Mouse (Mus musculus) thymus, adult 2 months (tissue): ENCODE measurements around the gene Slc22a14.

Experiments
- CTCF ChIP-seq: fragments of 200-500 bp; IDR thresholded peaks from 2 replicates; pipeline ENCODE4 v1.5.1; 2012; ENCODE audit warnings: mild to moderate bottlenecking, control low read depth, low read length, moderate library complexity, borderline replicate concordance; ENCODE audit not compliant: control insufficient read depth, poor library complexity, insufficient read depth; ENCODE audit errors: extremely low read depth
- POLR2A ChIP-seq: fragments of 200-500 bp; IDR thresholded peaks from 2 replicates; pipeline ENCODE4 v1.6.1; 2012; ENCODE audit warnings: mild to moderate bottlenecking, low read length, control low read depth, moderate library complexity; ENCODE audit not compliant: control insufficient read depth, poor library complexity, insufficient read depth; ENCODE audit errors: extremely low read depth

DNA sequence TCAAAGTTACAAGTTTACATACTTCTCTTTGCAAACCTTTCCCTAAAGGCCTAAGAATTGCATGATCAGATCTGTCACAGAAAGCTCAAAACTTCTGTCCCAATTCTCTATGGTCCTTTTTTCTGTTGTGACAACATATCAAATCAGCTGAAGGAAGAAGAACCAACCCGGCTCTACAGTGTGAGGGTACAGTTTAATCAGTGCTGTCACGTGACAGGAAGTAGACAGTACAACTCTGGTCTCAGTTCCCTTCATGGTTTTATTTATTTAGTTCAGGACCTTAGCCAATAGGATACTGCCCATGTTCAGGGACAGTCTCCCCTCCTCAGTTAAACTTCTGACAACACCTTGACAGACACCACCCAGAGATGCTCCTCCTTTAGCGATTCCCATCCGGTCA is 145.1 kb downstream of the Slc22a14 start:
- TF ChIP-seq POLR2A (no peak), CTCF (no peak)
